ENCODE assay signal across 17 mouse cellular contexts in the genomic region with DNA sequence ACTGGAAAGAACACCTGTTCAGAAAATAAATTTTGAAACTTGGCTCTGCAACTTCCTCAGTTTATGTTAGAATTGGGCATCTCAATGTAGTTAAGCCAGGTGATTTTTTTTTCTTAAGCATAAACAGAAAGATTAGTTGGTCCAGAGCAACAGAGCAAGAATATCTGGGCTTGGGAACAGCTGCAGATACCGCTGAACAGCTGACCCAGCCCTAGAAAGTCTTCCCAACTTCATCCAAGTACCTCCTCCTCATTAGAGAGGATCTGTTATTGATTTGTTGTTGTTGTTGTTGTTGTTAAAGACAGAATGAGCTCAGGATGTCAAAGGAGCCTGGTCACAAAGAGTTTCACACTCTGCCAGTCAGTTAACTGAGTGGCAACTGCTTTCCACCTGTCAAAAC. TPM values are rescaled to one million over a fixed set of nuclear protein-coding genes. Genes with fewer than 3 reads are reported as not detected.
"Had no signal": no experiment of that assay in that cellular context is flagged by ENCODE, and none has a peak within 500 bp of the region (broad histone marks: within the 10 kb centered on the region; RNA-seq: fewer than 3 reads in every experiment).

No protein-coding gene starts in this region.

- H3K4me1 ChIP-seq: embryonic facial prominence, embryonic 10.5 days; embryonic facial prominence, embryonic 12.5 days; embryonic facial prominence, embryonic 13.5 days; embryonic facial prominence, embryonic 15.5 days; forebrain, embryonic 10.5 days; forebrain, embryonic 12.5 days; forebrain, embryonic 15.5 days had no signal

- H3K27ac ChIP-seq: embryonic facial prominence, embryonic 10.5 days; embryonic facial prominence, embryonic 12.5 days; embryonic facial prominence, embryonic 13.5 days; embryonic facial prominence, embryonic 15.5 days; forebrain, embryonic 10.5 days; forebrain, embryonic 12.5 days; forebrain, embryonic 15.5 days; gastrocnemius, adult 2 months; heart, adult 2 months had no signal

- H3K36me3 ChIP-seq: embryonic facial prominence, embryonic 10.5 days; embryonic facial prominence, embryonic 12.5 days; embryonic facial prominence, embryonic 13.5 days; embryonic facial prominence, embryonic 15.5 days; forebrain, embryonic 10.5 days; forebrain, embryonic 12.5 days; forebrain, embryonic 15.5 days had no signal

- ATAC-seq: forebrain, embryonic 14.5 days; forebrain, embryonic 15.5 days; forebrain, embryonic 16.5 days; forebrain, postnatal 0 days had no signal

- H3K4me3 ChIP-seq: embryonic facial prominence, embryonic 10.5 days; embryonic facial prominence, embryonic 12.5 days; embryonic facial prominence, embryonic 13.5 days; embryonic facial prominence, embryonic 15.5 days; erythroblast, embryonic 14.5 days; forebrain, embryonic 10.5 days; forebrain, embryonic 12.5 days; forebrain, embryonic 15.5 days; gastrocnemius, adult 2 months; heart, adult 2 months had no signal

- H3K9me3 ChIP-seq: embryonic facial prominence, embryonic 10.5 days; embryonic facial prominence, embryonic 12.5 days; embryonic facial prominence, embryonic 13.5 days; embryonic facial prominence, embryonic 15.5 days; forebrain, embryonic 10.5 days; forebrain, embryonic 12.5 days; forebrain, embryonic 15.5 days had no signal

- H3K27me3 ChIP-seq: embryonic facial prominence, embryonic 12.5 days; embryonic facial prominence, embryonic 13.5 days; embryonic facial prominence, embryonic 15.5 days; forebrain, embryonic 12.5 days; forebrain, embryonic 15.5 days had no signal

- H3K9ac ChIP-seq: embryonic facial prominence, embryonic 12.5 days; embryonic facial prominence, embryonic 13.5 days; embryonic facial prominence, embryonic 15.5 days; forebrain, embryonic 12.5 days; forebrain, embryonic 15.5 days; forebrain, postnatal 0 days had no signal

- H3K4me2 ChIP-seq: embryonic facial prominence, embryonic 12.5 days; embryonic facial prominence, embryonic 13.5 days; embryonic facial prominence, embryonic 15.5 days; forebrain, embryonic 12.5 days; forebrain, embryonic 15.5 days had no signal

RNA-seq across cellular contexts. Expression of a gene that starts 31.1 kb away (rescaled TPM):
- polyA plus RNA-seq: cortical plate, adult 2 months; embryonic facial prominence, embryonic 10.5 days; embryonic facial prominence, embryonic 11.5 days; embryonic facial prominence, embryonic 12.5 days; embryonic facial prominence, embryonic 13.5 days; embryonic facial prominence, embryonic 15.5 days; erythroblast, embryonic 14.5 days; forebrain, embryonic 10.5 days; forebrain, embryonic 11.5 days; forebrain, embryonic 12.5 days; forebrain, embryonic 14.5 days; forebrain, embryonic 15.5 days; forebrain, postnatal 0 days; heart, adult 2 months had no signal

RNA-seq across cellular contexts. Expression of a gene that starts 58.8 kb away (rescaled TPM):
- polyA plus RNA-seq: cortical plate, adult 2 months; embryonic facial prominence, embryonic 13.5 days; erythroblast, embryonic 14.5 days; forebrain, embryonic 10.5 days; forebrain, embryonic 11.5 days; forebrain, embryonic 16.5 days; frontal cortex, adult 2 months; heart, adult 2 months had no signal
